Mouse (Mus musculus) stomach, postnatal 0 days (tissue): Measurements from ENCODE around the gene 4930563M21Rik. TPM values are rescaled to one million over a fixed set of nuclear protein-coding genes. Genes with fewer than 3 reads are reported as not detected.
A peak's percentile ranks its signal among the peaks of the same experiment; 100 is the strongest.

Experiments used
- ATAC-seq: fragments of 200-750 bp; cut with Nextera tagmentation; 2 replicates; pipeline ENCODE4 v1.8.0; 2017; ENCODE audit not compliant: low FRiP score, low TSS enrichment
- DNase-seq: peaks from one replicate; pipeline ENCODE4 v3.0.0-alpha.2; 2016; ENCODE audit warnings: low spot score
- H3K27ac ChIP-seq: fragments of 300-500 bp; sonication (generic); replicated peaks from 2 replicates; pipeline ENCODE4 v1.5.1; 2014; ENCODE audit warnings: mild to moderate bottlenecking, control low read depth
- H3K27me3 ChIP-seq: fragments of 300-500 bp; sonication (generic); 2 replicates; pipeline ENCODE4 v1.6.1; 2014; ENCODE audit warnings: low read length; ENCODE audit not compliant: control insufficient read depth, insufficient read depth
- H3K36me3 ChIP-seq: fragments of 300-500 bp; sonication (generic); 2 replicates; pipeline ENCODE4 v1.6.1; 2014; ENCODE audit warnings: low read length, mixed read lengths; ENCODE audit not compliant: control insufficient read depth, insufficient read depth
- H3K4me1 ChIP-seq: fragments of 300-500 bp; sonication (generic); replicated peaks from 2 replicates; pipeline ENCODE4 v1.6.1; 2014; ENCODE audit warnings: antibody characterized with exemption; ENCODE audit not compliant: control insufficient read depth, insufficient read depth
- H3K4me2 ChIP-seq: fragments of 300-500 bp; sonication (generic); replicated peaks from 2 replicates; pipeline ENCODE4 v1.6.1; 2014; ENCODE audit warnings: low read depth, mild to moderate bottlenecking, control low read depth, moderate library complexity
- H3K4me3 ChIP-seq: fragments of 300-500 bp; sonication (generic); 2 replicates; pipeline ENCODE4 v1.5.1; 2014; ENCODE audit warnings: low read depth, low read length, control low read depth
- H3K9ac ChIP-seq: fragments of 300-500 bp; sonication (generic); 2 replicates; pipeline ENCODE4 v1.6.1; 2014; ENCODE audit warnings: mild to moderate bottlenecking, low read length, control low read depth, mixed read lengths
- H3K9me3 ChIP-seq: fragments of 300-500 bp; sonication (generic); 2 replicates; pipeline ENCODE4 v1.6.1; 2016; ENCODE audit warnings: low read length; ENCODE audit not compliant: control insufficient read depth
- CTCF ChIP-seq: IDR thresholded peaks from 2 replicates; pipeline ENCODE4 v1.5.1; 2016; ENCODE audit warnings: antibody characterized with exemption, low read depth, mild to moderate bottlenecking, moderate library complexity
- EP300 ChIP-seq: optimal IDR thresholded peaks from 2 replicates; pipeline ENCODE3; 2016; ENCODE audit warnings: antibody characterized with exemption
- WGBS: fragments of 180-500 bp; shearing (Covaris S2); extraction: QIAGEN DNeasy Blood & Tissue Kit; methylation state at CpG from one replicate; pipeline ENCODE4 v1.1.7; 2014; 5-methylcytosine and 5-hydroxymethylcytosine counted together
- polyA plus RNA-seq: library from polyadenylated mRNA; unstranded; fragments of >200 nt; fragmentation: Nextera tagmentation; extraction: Ambion mirVana; gene quantifications from 2 replicates; pipeline ENCODE4 v1.2.1, GENCODE M21; 2015

4930563M21Rik gene
- polyA plus RNA-seq, 1 experiment from 2014 or later: not detected

GRCm38 (mm10) chr9:55937664-55938617 lies 72.4 kb downstream of the 4930563M21Rik start, which contains the start of gene Scaper:
Gene Scaper (minus strand): TSS chr9:55938119.
- peak within 1 kb of the TSS; percentile 86 for H3K27ac ChIP-seq
- DNase-seq: peak; percentile 95
- H3K9me3 ChIP-seq: no peaks in the 10 kb centered on the region
- TF ChIP-seq EP300 (no peak), CTCF (peak; percentile 64)
- ATAC-seq: peak; percentile 97
- H3K36me3 ChIP-seq: no peaks in the 10 kb centered on the region
- no peaks in the 10 kb centered on the region for H3K27me3 ChIP-seq
- WGBS: under 1% methylated on average over 46 of the region's 60 CpGs
- peak within 1 kb of the TSS; percentile 88 for H3K9ac ChIP-seq
- H3K4me3 ChIP-seq: peak within 1 kb of the TSS; percentile 78
- peak within 1 kb of the TSS; percentile 77 for H3K4me2 ChIP-seq
- no peaks in the 10 kb centered on the region for H3K4me1 ChIP-seq

- 23% methylated on average over 5 of the region's 5 CpGs for WGBS
- no peaks in the 10 kb centered on the region for H3K4me1 ChIP-seq
- TF ChIP-seq CTCF (no peak), EP300 (no peak)
- H3K4me3 ChIP-seq: peak overlapping the region; percentile 78
- H3K9me3 ChIP-seq: no peaks in the 10 kb centered on the region
- no peaks in the 10 kb centered on the region for H3K36me3 ChIP-seq
- ATAC-seq (no peak), DNase-seq (peak; percentile 18)
- no peaks in the 10 kb centered on the region for H3K27me3 ChIP-seq
- peak overlapping the region; percentile 53; the same call in 1 of the 2 replicates for H3K27ac ChIP-seq
- peak overlapping the region; percentile 77 for H3K4me2 ChIP-seq
- H3K9ac ChIP-seq: peak overlapping the region; percentile 88
Measured at GRCm38 (mm10) chr9:55937224-55937663, 73.1 kb downstream of the 4930563M21Rik start.

- DNase-seq (no peak), ATAC-seq (no peak)
- no peak for TF ChIP-seq CTCF
- no peak for TF ChIP-seq EP300
- Histone ChIP-seq H3K36me3 (no peaks in the 10 kb centered on the region), H3K9ac (no peak overlapping the region), H3K4me2 (no peak overlapping the region), H3K9me3 (no peaks in the 10 kb centered on the region), H3K4me1 (no peaks in the 10 kb centered on the region), H3K27me3 (no peaks in the 10 kb centered on the region), H3K27ac (no peak overlapping the region), H3K4me3 (no peak overlapping the region)
- 74% methylated on average over 1 of the region's 1 CpGs for WGBS
Measured at GRCm38 (mm10) chr9:55932482-55932881, 77.9 kb downstream of the 4930563M21Rik start.

GRCm38 (mm10) chr9:55918579-55918978 lies 91.8 kb downstream of the 4930563M21Rik start:
- H3K4me1 ChIP-seq: no peaks in the 10 kb centered on the region
- DNase-seq: no peak
- ATAC-seq: no peak

GRCm38 (mm10) chr9:55916751-55917150 lies 93.6 kb downstream of the 4930563M21Rik start:
- no peak for TF ChIP-seq EP300
- TF ChIP-seq CTCF: no peak
- no peaks in the 10 kb centered on the region for H3K27me3 ChIP-seq
- ATAC-seq: no peak
- no peak overlapping the region for H3K4me3 ChIP-seq
- no peaks in the 10 kb centered on the region for H3K4me1 ChIP-seq
- H3K4me2 ChIP-seq: no peak overlapping the region
- H3K36me3 ChIP-seq: no peaks in the 10 kb centered on the region
- H3K27ac ChIP-seq: no peak overlapping the region
- DNase-seq: no peak
- H3K9ac ChIP-seq: no peak overlapping the region
- no peaks in the 10 kb centered on the region for H3K9me3 ChIP-seq

More at GRCm38 (mm10) chr9:55918579-55918978, 91.8 kb downstream of the 4930563M21Rik start:
- no peaks in the 10 kb centered on the region for H3K27me3 ChIP-seq
- no peak overlapping the region for H3K27ac ChIP-seq
- TF ChIP-seq CTCF (peak; percentile 78), EP300 (no peak)
- WGBS: 48% methylated on average over 3 of the region's 3 CpGs
- H3K36me3 ChIP-seq: no peaks in the 10 kb centered on the region
- H3K4me2 ChIP-seq: no peak overlapping the region
- H3K9me3 ChIP-seq: no peaks in the 10 kb centered on the region
- no peak overlapping the region for H3K4me3 ChIP-seq
- no peak overlapping the region for H3K9ac ChIP-seq

Other genes starting within 250 kb of the 4930563M21Rik start
- 5.6 and 5.9 TPM in 2 replicates for gene Scaper, start 72.4 kb downstream of the 4930563M21Rik start, polyA plus RNA-seq
- 95.7 and 98.1 TPM in 2 replicates for gene Rcn2, start 31.3 kb upstream of the 4930563M21Rik start, polyA plus RNA-seq
- 3.9 and 5.0 TPM in 2 replicates for gene Pstpip1, start 79.4 kb upstream of the 4930563M21Rik start, polyA plus RNA-seq
- 318 and 328 TPM in 2 replicates for gene Tspan3, start 154.9 kb upstream of the 4930563M21Rik start, polyA plus RNA-seq